Mouse (Mus musculus) erythroblast, embryonic 14.5 days (primary cell): ENCODE data around the gene Pgm5.

Experiments used
- GATA1 ChIP-seq: IDR thresholded peaks from 2 replicates; pipeline ENCODE4 v1.6.1; 2012; ENCODE audit warnings: low read length, inconsistent platforms, mixed read lengths
- TAL1 ChIP-seq: IDR thresholded peaks from 3 replicates; pipeline ENCODE4 v1.6.1; 2012; ENCODE audit warnings: low read length, inconsistent platforms, mixed read lengths

- TF ChIP-seq TAL1 = no peak
- no peak for TF ChIP-seq GATA1
Measured at GRCm38 (mm10) chr19:24848345-24848744, 13.3 kb downstream of the Pgm5 start.
